Mouse (Mus musculus): ENCODE results near the gene Gm4922.

Gene Gm4922

DNA sequence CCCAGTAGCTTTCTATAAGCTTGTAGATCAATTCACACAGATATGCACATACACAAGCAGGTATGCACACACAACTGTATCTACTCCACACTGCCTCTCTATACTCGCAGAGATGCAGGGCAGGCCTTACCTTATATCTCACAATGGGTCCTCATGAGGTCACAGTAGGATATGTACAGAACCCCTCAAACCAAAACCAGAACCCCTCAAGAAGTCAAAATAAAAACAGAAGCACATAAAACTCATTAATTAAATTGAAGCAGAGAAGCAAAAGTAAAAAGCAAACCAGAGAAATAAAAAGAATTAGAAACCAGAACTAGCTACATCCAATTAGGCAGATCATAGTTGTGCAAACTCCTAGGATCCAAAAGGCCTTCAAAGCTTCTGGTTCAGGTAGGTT lies at the start of gene Gm4922:
Gm4922 (minus strand) TSS at position 101 of the 400 bp plus-strand sequence.
- DNase-seq = no peak

DNA sequence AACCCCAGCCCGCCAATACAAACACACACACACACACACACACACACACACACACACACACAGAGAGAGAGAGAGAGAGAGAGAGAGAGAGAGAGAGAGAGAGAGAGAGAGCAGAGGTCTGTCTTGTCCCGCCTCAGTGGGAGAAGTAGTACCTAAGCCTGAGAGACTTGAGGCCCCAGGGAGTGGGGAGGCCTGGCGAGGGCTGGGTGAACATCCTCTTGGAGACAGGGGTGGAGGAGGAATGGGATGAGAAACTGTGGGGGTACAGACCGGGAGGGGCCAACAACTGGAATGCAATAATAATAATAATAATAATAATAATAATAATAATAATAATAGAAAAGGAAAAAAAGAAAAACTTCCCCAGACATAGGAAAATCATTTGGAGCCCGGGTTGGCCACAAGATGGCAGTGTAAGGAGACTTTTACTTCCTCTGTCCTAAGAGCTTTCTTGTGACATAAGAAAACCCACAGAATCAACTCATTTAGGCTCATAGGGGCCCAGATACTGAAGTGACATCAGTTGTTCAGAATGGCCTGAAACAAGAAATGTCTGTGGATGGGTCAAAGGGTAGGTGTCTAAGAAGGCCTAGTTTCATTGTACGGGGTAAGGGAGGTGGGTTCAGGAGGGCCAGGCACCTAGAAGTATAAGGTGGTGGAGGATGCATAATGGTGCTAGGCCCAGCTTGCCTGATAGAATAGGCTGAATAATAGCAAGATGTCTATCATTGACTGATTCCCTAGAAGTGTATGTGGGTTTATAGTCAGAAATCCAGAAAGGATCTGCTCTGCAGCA lies 49.3 kb upstream of the Gm4922 start:
- DNase-seq = peak; percentile 50

DNA sequence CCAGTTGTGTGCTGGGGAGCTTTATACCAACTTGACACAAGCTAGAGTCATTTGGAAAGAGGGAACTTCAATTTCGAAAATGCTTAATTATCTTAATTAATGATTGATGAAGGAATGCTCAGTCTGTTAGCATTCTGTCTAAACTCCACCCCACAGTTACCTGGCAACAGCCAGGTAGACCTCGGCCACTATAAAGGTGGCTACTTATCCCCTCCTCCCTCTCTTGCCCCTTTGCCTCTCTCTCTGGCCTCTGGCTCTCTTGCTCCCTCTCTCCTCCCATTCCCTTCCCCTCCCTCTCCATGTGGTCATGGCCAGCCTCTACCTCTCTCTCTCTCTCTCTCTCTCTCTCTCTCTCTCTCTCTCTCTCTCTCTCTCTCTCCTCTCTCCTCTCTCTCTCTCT lies 47.8 kb upstream of the Gm4922 start:
- no peak for DNase-seq

DNA sequence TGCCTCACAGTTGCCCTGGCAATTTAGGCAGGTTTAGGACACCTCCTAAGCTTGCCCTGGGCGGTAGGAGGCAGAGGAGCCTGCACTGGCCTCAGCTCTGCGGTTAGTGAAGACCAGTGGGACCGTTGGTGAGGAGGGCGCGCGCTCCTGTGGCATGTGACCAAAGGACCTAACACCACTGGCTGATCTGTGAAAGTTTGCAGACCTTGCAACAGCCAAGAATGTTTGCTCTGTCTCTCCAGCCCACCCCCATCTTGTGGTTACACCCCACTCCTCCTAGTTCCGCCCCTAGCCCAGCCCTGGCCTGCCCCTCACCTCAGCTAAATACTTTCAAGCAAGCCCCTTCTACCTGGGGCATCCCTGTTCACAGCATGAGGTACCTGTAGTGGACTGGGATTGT lies 45.2 kb upstream of the Gm4922 start:
- DNase-seq = no peak

DNA sequence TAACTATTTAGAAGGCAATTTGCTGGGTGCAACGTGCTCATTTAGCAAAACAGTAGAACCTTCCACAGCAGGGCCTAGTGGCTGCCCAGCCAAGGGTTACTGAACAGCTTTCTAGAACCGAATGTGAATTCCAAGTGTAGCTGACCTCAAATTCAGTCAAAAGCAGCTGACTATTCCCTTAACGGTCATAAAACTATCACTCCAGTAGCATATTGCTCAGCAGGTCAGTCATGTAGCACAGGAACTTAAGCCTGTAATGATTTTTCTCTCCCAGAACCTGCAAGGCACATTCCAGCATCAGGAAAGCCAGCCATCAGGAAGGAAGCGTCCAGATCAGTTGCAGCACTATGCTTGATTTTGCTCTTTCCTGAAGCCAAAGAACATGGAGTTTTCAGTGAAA lies 43.8 kb upstream of the Gm4922 start:
- DNase-seq = no peak

DNA sequence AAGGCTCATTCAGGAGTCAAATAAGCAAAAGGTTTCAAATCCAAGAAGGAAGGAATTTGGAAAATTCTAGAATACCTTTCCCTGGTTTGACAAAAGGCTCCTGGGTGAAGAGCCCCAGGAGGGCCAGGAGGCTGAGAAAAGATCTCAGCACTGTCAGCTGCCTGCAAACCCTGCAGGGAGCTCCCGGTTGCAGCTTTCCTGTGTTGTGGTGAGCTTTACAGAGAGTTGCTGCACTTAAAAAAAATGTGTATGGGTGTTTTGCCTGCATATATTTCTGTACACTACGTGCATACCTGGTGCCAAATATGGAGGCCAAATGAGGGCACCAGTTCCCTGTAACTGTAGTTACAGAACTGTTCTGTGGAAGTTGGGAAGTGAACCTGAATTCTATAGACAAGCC lies 41.3 kb upstream of the Gm4922 start:
- DNase-seq = no peak

DNA sequence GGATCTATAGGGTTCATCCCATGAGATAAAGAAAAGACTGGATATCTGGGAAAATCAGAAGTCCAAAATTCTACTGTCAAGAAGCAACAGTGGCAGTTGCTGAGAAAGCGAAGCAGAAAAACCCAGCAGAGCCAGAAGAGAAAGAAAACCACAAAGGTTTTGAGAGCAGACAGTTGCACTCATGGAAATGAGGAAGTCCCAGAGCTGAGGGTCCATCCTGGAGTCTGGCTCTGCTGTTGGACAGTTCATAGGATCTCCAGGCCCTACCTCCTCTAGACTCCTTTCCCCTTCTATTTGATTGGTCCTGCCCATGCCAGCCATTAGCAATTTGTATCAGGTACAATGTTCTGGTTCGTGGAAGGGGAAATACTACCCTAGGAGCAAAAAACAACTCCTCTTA lies 39.5 kb upstream of the Gm4922 start:
- DNase-seq = no peak

DNA sequence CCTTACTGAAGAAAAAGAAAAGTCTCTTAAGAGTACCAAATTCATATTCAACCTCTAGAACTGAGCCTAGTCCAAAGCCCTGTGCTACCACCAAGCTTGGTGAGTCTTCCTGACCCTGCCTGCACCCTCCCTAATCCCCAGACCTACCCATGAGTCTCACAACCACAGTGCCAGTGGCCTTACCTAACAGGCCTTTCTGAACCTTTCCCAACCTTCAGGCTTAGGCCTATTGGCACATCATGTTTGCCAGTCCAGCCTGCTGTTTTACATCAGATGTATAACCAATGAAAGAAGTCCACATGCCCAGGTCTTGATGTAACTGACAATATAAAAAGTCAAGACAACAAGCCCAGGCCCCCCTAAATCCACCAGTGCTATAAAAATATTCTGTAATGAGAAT lies 38.5 kb upstream of the Gm4922 start:
- no peak for DNase-seq

DNA sequence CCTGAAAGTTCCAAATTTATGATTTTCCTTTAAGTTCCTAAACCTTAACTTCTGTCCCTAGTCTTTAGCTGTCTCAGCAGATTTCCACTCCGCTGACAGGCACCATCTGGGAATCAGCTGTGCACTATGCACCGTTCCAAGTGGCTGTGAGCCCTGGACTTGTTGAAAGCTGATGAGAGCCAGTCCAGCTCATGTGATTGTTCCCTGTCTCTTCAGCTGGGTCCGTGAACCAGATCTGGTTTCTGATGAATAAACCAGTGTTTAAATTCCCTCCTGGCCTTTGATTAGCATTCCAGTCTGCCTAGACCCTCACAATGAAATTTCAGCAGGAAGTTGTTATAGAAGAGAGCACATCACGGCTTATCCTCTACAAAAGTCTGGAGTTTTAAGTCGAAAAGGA lies 30.0 kb upstream of the Gm4922 start:
- DNase-seq = peak; percentile 66

DNA sequence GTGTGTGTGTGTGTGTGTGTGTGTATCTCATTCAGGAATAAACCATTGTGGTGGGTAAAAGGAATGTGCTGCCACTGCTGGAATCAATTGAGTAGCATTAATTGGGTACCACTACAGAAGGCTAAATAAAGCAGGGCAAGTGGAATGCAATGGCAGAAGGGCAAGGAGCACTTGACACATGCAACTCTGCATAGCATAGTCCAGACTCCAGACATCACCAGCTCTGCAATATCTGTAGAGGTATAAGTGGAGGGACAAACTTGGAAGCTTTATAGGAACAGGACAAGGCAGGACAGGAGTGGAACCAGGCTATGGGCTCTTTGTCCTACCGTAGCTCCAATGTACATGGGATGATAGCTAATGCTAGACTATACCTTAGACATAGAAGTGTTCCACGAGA lies 25.2 kb upstream of the Gm4922 start:
- no peak for DNase-seq

DNA sequence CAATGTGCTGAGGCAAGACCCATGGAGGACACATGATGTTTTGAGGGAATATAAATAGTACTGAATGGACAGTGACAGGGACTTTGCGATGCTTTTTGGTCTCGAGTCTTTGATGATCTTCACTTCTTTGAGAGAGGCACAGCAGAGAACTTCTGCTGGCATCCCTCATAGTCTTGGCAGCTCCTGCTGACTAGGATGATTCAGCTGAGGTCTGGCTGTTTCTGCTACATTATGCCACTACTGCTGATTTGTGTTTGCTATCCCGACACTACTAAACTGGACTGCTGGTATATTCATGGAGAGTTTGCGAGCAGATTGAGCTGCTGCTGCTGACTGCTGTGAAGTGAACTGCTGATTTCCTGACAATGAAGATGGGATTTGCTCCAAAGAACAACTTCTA lies 3.5 kb upstream of the Gm4922 start:
- DNase-seq = no peak

DNA sequence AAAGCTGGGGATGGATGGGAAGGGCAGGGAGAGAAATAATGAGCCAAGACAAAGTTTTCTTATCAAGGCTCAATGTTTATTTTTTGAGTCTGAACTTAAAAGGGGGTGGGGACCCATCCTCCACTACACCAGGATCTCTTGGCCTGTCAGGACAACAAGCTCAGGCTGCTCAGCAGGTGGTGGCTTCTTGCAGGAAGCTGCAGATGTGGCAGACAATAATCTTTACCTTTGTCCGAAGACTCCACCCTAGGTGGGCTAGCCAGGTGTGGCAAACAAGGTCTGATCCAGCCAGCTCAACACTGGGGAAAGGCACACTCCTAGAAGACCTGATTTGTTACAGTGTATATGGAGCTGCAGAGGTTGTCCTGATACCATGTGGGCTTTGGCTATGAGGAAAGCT lies 2.0 kb upstream of the Gm4922 start:
- DNase-seq = no peak

DNA sequence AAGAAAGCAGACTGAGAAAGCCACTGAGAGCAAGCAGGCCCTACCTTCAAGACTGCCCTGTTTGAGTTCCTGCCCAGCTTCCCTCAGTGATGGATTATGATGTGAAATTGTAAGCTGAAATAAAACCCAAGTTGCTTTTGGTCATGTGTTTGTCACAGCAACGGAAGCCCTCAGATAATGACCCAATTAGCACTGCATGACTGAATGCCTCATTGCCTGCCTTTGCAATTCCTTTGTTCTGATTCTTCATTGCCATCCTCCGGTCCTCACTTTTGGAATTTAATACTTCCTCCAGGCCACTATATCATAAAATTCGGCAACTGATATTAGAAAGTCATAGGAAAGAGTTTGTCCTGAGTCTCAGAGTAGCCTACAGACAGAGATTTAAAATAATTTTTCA lies 9.0 kb downstream of the Gm4922 start:
- no peak for DNase-seq

DNA sequence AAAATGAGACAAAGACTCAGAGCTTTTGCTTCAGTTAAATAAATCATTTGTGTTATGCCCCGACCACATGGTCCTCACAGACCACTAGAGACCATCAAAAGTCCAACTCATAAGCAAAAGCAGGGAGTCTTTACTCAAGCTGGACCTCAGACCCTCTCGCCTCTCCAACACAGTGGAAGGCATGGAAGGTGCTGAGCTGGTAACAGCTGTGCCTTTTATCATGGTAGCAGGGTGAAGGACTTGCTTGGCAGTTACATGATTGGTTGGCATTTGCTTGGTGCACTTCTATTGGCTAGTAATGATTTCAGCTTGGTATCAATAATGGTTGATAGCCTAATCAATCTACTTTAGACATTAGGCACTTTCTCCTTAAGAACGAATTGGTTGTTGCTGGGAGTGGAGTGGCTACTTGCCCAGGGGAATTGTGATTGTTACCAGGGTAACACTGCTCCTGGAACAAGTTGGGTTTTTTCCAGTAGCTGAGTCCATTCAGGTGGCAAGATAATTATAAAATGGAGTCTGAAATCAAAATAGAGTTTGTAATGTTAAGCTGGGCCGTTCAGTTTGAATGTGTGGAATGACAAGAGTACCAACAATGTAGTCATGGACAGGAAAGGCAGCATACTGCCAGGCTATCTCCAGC lies 13.9 kb downstream of the Gm4922 start:
- DNase-seq = no peak

DNA sequence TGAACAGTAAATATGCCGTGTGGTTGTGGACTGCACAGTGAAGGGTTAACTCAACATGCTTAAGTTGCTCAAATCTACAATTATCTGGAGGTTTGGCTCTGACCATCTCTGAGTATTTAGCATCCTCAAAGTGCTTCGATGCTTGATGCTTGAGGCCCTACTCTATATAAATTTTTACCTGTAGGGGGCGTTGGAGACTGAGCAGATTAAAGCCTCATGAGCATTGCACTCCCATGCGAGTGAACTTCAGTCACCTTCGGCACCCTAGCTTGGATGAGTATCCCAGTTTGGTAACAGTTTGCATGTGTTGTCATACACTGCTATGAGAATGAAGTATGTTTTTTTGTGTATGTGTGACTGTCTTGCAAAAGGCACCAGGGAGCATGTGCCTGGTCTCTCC lies 16.7 kb downstream of the Gm4922 start:
- DNase-seq = no peak

DNA sequence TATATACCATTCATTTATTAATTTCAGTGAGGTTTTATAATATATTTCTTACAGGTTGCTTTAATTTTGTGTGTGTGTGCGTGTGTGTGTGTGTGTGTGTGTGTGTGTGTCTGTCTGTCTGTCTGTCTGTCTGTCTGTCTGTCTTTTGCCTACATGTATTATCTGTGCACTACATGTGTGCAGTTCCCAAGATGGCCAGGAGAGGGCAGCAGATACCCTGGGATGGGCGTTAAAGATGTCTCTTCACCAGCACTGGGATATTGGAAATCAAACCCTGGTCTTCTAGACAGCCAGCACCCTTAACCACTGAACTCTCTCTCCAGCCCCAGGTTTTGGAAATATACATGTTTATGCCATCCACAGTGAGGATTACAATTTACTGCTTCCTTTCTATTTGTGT lies 26.4 kb downstream of the Gm4922 start:
- peak; percentile 48 for DNase-seq

DNA sequence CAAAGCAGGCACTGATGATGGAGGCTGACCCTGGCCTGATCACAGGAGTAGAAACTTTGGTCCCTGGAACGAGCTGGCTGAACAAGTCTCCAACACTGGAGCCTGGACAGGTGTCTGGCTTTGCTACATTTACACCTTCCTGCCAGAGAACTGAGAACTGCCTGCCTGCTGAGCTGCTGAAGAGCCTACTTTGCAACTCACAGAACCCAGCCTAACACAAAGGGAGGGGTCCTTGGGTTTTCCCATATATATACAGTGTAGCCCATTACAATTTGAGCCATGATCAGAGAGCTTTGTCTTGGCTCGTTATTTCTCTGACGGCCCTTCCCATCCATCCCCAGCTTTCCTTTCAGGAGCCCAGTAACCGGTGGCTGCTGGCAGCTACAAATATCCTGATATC lies 36.5 kb downstream of the Gm4922 start:
- no peak for DNase-seq

DNA sequence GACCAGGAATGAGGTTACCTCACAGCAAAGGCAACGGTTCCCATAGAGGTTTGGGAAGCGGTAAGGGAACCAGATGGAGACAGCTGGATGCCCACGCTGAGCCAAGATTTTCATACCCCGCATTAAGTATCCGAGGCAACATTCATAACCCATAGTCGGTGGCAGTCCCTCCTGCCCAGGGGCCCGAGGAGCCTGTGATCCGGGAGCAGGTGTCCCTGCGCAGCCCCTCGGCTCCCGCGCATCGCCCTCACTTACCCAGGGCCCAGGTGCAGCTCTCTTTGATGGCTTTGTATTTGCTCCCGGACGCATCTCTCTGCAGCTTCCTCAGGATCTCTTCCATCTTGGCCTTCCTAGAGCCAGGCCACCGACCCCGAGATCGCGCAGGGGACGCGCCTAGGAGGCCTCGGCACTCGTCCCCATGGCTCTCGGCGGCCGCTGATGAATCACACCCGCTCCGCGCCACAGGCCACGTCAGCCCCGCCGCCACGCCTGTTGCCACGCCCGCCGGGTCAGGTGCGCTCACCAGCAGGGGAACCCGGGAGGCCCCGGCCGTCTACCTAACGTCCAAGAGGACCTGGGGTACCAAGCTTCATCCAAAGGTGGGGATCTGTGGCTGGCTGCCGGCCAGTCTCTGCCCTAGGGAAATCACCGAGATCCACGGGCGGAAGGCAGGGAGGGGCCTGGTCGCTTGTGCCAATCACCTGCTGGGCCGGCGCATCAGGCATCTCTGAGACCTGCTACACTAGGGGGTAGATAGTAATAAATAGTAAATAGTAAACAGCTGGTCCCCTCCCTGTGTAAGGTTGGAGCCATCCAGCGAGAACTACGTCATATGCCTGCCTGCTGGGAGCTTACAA lies 43.1 kb downstream of the Gm4922 start, which contains the start of gene Arfgef3:
Arfgef3 (minus strand) TSS at position 664 of the 857 bp plus-strand sequence.
- peak; percentile 55 for DNase-seq

DNA sequence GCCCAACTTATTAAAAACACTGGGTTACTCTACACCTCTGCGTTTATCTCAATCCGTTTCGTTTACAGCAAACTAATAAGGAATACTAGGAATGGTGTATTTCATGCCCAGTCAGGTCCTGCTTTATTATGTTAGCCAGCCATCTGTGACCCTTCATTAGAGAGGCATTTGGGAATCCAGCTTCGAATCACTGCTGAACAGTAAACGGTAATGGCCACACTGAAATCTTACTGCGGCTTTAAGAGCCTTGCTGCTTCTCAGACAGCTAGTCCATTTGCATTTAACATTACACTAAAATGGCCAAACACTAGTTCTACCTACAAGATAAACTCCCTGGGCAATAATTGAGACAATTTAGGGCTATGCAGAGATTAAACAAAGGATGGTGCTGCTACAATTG lies 44.5 kb downstream of the Gm4922 start:
- no peak for DNase-seq

DNA sequence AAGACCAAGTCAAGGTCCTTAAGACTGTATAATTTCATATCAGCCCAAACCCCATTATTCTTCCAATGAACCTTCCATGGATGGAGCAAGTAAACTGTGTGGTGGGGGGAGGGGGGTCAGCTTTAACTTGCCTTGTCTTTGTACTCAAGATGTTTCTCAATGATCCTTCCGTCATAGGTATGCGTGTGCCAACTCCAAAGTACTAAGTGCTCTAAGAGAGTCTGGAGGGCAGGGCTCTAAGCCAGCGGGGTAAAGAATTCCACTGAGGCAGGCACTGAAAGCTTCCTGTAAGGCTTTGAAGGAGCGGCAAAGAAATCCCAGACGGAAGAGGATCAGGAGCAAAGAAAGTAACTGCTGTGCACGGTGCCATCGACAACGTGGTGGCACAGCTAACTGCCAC lies 45.6 kb downstream of the Gm4922 start:
- peak; percentile 32 for DNase-seq

Data from lung, postnatal 10 days (tissue).